Mouse (Mus musculus): ENCODE measurements at regions not wholly inside any gene's neighbourhood (a gene's known extent, or its start where the extent isn't known, plus 50 kb on each side); places are given as distances from the start of the nearest gene placed in this dataset.

GRCm38 (mm10) chr3:34825036-34825435 is 174.8 kb downstream of the Sox2 start:
- Histone ChIP-seq H3K27ac (ENCODE audit: low read length) (no peak overlapping the region), H3K9me3 (ENCODE audit: control insufficient read depth, low read length) (no peaks in the 10 kb centered on the region), H3K9ac (ENCODE audit: low read length) (no peak overlapping the region), H3K4me2 (ENCODE audit: low read depth, low read length) (no peak overlapping the region), H3K4me1 (replicated peaks; ENCODE audit: control insufficient read depth, insufficient read depth, low read length) (no peaks in the 10 kb centered on the region), H3K4me3 (ENCODE audit: low read length) (no peak overlapping the region), H3K27me3 (ENCODE audit: control insufficient read depth, insufficient read depth, low read depth, low read length) (no peaks in the 10 kb centered on the region), H3K36me3 (ENCODE audit: control insufficient read depth, insufficient read depth, low read length) (no peaks in the 10 kb centered on the region)
- WGBS = 70% methylated on average over 11 of the region's 11 CpGs
- no peak for ATAC-seq (ENCODE audit: low read depth)

GRCm38 (mm10) chr3:34826396-34826795 is 176.2 kb downstream of the Sox2 start:
- no peaks in the 10 kb centered on the region for H3K4me1 ChIP-seq (replicated peaks; ENCODE audit: control insufficient read depth, insufficient read depth, low read length)
- H3K36me3 ChIP-seq (ENCODE audit: control insufficient read depth, insufficient read depth, low read length) = no peaks in the 10 kb centered on the region
- no peak overlapping the region for H3K4me3 ChIP-seq (ENCODE audit: low read length)
- H3K27me3 ChIP-seq (ENCODE audit: control insufficient read depth, insufficient read depth, low read depth, low read length) = no peaks in the 10 kb centered on the region
- no peak overlapping the region for H3K27ac ChIP-seq (ENCODE audit: low read length)
- H3K9ac ChIP-seq (ENCODE audit: low read length) = no peak overlapping the region
- no peak overlapping the region for H3K4me2 ChIP-seq (ENCODE audit: low read depth, low read length)
- no peak for ATAC-seq (ENCODE audit: low read depth)
- no peaks in the 10 kb centered on the region for H3K9me3 ChIP-seq (ENCODE audit: control insufficient read depth, low read length)
- 79% methylated on average over 5 of the region's 5 CpGs for WGBS

GRCm38 (mm10) chr3:34828453-34829206 is 178.4 kb downstream of the Sox2 start:
- no peaks in the 10 kb centered on the region for H3K9me3 ChIP-seq (ENCODE audit: control insufficient read depth, low read length)
- WGBS = 54% methylated on average over 9 of the region's 9 CpGs
- H3K36me3 ChIP-seq (ENCODE audit: control insufficient read depth, insufficient read depth, low read length) = no peaks in the 10 kb centered on the region
- ATAC-seq (ENCODE audit: low read depth) = no peak
- H3K27me3 ChIP-seq (ENCODE audit: control insufficient read depth, insufficient read depth, low read depth, low read length) = no peaks in the 10 kb centered on the region; the same call in 1 of the 2 replicates
- no peak overlapping the region for H3K4me3 ChIP-seq (ENCODE audit: low read length)
- no peak overlapping the region for H3K9ac ChIP-seq (ENCODE audit: low read length)
- H3K4me2 ChIP-seq (ENCODE audit: low read depth, low read length) = no peak overlapping the region
- H3K4me1 ChIP-seq (replicated peaks; ENCODE audit: control insufficient read depth, insufficient read depth, low read length) = no peaks in the 10 kb centered on the region
- H3K27ac ChIP-seq (ENCODE audit: low read length) = no peak overlapping the region

GRCm38 (mm10) chr3:34836741-34837267 is 186.6 kb downstream of the Sox2 start:
- Histone ChIP-seq H3K4me3 (ENCODE audit: low read length) (no peak overlapping the region), H3K27me3 (ENCODE audit: control insufficient read depth, insufficient read depth, low read depth, low read length) (no peaks in the 10 kb centered on the region; the same call in 1 of the 2 replicates), H3K27ac (ENCODE audit: low read length) (no peak overlapping the region), H3K9ac (ENCODE audit: low read length) (no peak overlapping the region), H3K4me1 (replicated peaks; ENCODE audit: control insufficient read depth, insufficient read depth, low read length) (no peaks in the 10 kb centered on the region), H3K36me3 (ENCODE audit: control insufficient read depth, insufficient read depth, low read length) (no peaks in the 10 kb centered on the region), H3K4me2 (ENCODE audit: low read depth, low read length) (no peak overlapping the region), H3K9me3 (ENCODE audit: control insufficient read depth, low read length) (no peaks in the 10 kb centered on the region)
- 80% methylated on average over 8 of the region's 8 CpGs for WGBS
- ATAC-seq (ENCODE audit: low read depth) = no peak

- no peaks in the 10 kb centered on the region for H3K4me1 ChIP-seq (replicated peaks; ENCODE audit: control insufficient read depth, insufficient read depth, low read length)
- no peak for ATAC-seq (ENCODE audit: low read depth)
- H3K9ac ChIP-seq (ENCODE audit: low read length) = no peak overlapping the region
- WGBS = 66% methylated on average over 11 of the region's 11 CpGs
- no peaks in the 10 kb centered on the region for H3K27me3 ChIP-seq (ENCODE audit: control insufficient read depth, insufficient read depth, low read depth, low read length)
- H3K36me3 ChIP-seq (ENCODE audit: control insufficient read depth, insufficient read depth, low read length) = no peaks in the 10 kb centered on the region
- H3K4me2 ChIP-seq (ENCODE audit: low read depth, low read length) = no peak overlapping the region
- no peak overlapping the region for H3K4me3 ChIP-seq (ENCODE audit: low read length)
- H3K9me3 ChIP-seq (ENCODE audit: control insufficient read depth, low read length) = no peaks in the 10 kb centered on the region
- no peak overlapping the region for H3K27ac ChIP-seq (ENCODE audit: low read length)
Observed at GRCm38 (mm10) chr3:34837644-34838332, 187.6 kb downstream of the Sox2 start.

- Histone ChIP-seq H3K4me2 (ENCODE audit: low read depth, low read length) (no peak overlapping the region), H3K27ac (ENCODE audit: low read length) (no peak overlapping the region), H3K36me3 (ENCODE audit: control insufficient read depth, insufficient read depth, low read length) (no peaks in the 10 kb centered on the region), H3K4me1 (replicated peaks; ENCODE audit: control insufficient read depth, insufficient read depth, low read length) (no peaks in the 10 kb centered on the region), H3K9ac (ENCODE audit: low read length) (no peak overlapping the region), H3K4me3 (ENCODE audit: low read length) (no peak overlapping the region), H3K9me3 (ENCODE audit: control insufficient read depth, low read length) (no peaks in the 10 kb centered on the region), H3K27me3 (ENCODE audit: control insufficient read depth, insufficient read depth, low read depth, low read length) (no peaks in the 10 kb centered on the region)
- WGBS = 58% methylated on average over 16 of the region's 16 CpGs
- no peak for ATAC-seq (ENCODE audit: low read depth)
Observed at GRCm38 (mm10) chr3:34860877-34861649, 210.9 kb downstream of the Sox2 start.

- no peaks in the 10 kb centered on the region for H3K36me3 ChIP-seq (ENCODE audit: control insufficient read depth, insufficient read depth, low read length)
- no peak overlapping the region for H3K4me2 ChIP-seq (ENCODE audit: low read depth, low read length)
- H3K4me3 ChIP-seq (ENCODE audit: low read length) = no peak overlapping the region
- no peak overlapping the region for H3K27ac ChIP-seq (ENCODE audit: low read length)
- no peaks in the 10 kb centered on the region for H3K27me3 ChIP-seq (ENCODE audit: control insufficient read depth, insufficient read depth, low read depth, low read length)
- no peaks in the 10 kb centered on the region for H3K4me1 ChIP-seq (replicated peaks; ENCODE audit: control insufficient read depth, insufficient read depth, low read length)
- no peaks in the 10 kb centered on the region for H3K9me3 ChIP-seq (ENCODE audit: control insufficient read depth, low read length)
- 16% methylated on average over 16 of the region's 16 CpGs for WGBS
- H3K9ac ChIP-seq (ENCODE audit: low read length) = no peak overlapping the region
- ATAC-seq (ENCODE audit: low read depth) = no peak
Observed at GRCm38 (mm10) chr3:34868698-34869409, 218.6 kb downstream of the Sox2 start.

- Histone ChIP-seq H3K9ac (ENCODE audit: low read length) (no peak overlapping the region), H3K4me2 (ENCODE audit: low read depth, low read length) (no peak overlapping the region), H3K4me1 (replicated peaks; ENCODE audit: control insufficient read depth, insufficient read depth, low read length) (no peaks in the 10 kb centered on the region), H3K36me3 (ENCODE audit: control insufficient read depth, insufficient read depth, low read length) (no peaks in the 10 kb centered on the region), H3K27me3 (ENCODE audit: control insufficient read depth, insufficient read depth, low read depth, low read length) (no peaks in the 10 kb centered on the region), H3K9me3 (ENCODE audit: control insufficient read depth, low read length) (no peaks in the 10 kb centered on the region), H3K4me3 (ENCODE audit: low read length) (no peak overlapping the region), H3K27ac (ENCODE audit: low read length) (no peak overlapping the region)
- ATAC-seq (ENCODE audit: low read depth) = no peak
- 90% methylated on average over 6 of the region's 6 CpGs for WGBS
Observed at GRCm38 (mm10) chr3:34869911-34870310, 219.7 kb downstream of the Sox2 start.
